Mouse (Mus musculus) left cerebral cortex, postnatal 14 days (tissue): Measurements from ENCODE around the gene BC003965. TPM values are rescaled to one million over a fixed set of nuclear protein-coding genes. Genes with fewer than 3 reads are reported as not detected.

Experiments used
- total RNA-seq, 2 experiments: library from RNA; stranded (reverse); gene quantifications; 2 replicates each; pipeline ENCODE4 v1.2.3; 2021

Gene BC003965
- total RNA-seq, 2 experiments from 2014 or later, result 18.4 to 20.0 TPM

Other genes with a start within 250 kb of the BC003965 start
- 100 to 1,000 TPM; 315 to 321 TPM for gene Mapk8ip3, start 247.6 kb upstream of the BC003965 start, total RNA-seq
- 10 to 100 TPM in 1 of 2 experiments, 1 to 10 TPM in 1; 5.3 to 10.4 TPM for gene Jpt2, start 223.9 kb upstream of the BC003965 start, total RNA-seq
- 10 to 100 TPM; 26.0 to 27.9 TPM for gene Cramp1l, start 168.8 kb upstream of the BC003965 start, total RNA-seq
- gene Ift140, start 168.5 kb upstream of the BC003965 start, total RNA-seq, result 10 to 100 TPM; 19.8 to 22.9 TPM
- 10 to 100 TPM in 1 of 2 experiments, 1 to 10 TPM in 1; 9.5 to 11.9 TPM for gene Tmem204, start 101.0 kb upstream of the BC003965 start, total RNA-seq
- 10 to 100 TPM; 29.8 to 32.3 TPM for gene Telo2, start 68.6 kb upstream of the BC003965 start, total RNA-seq
- gene Ptx4, start 63.8 kb upstream of the BC003965 start, total RNA-seq, result 1 to 10 TPM; 1.9 to 2.3 TPM
- 10 to 100 TPM; 49.7 to 52.2 TPM for gene Clcn7, start 51.2 kb upstream of the BC003965 start, total RNA-seq
- under 1 TPM in 1 of 2 experiments, not detected in 1; 0.24 TPM for gene Ccdc154, start 22.1 kb upstream of the BC003965 start, total RNA-seq
- not detected for gene Gm38655, start 9.1 kb upstream of the BC003965 start, total RNA-seq
- 10 to 100 TPM; 33.4 to 38.6 TPM for gene Unkl, start 3.8 kb downstream of the BC003965 start, total RNA-seq
- 10 to 100 TPM; 72.2 to 73.5 TPM for gene Gnptg, start 55.6 kb downstream of the BC003965 start, total RNA-seq
- 10 to 100 TPM; 25.0 to 27.2 TPM for gene Tsr3, start 55.6 kb downstream of the BC003965 start, total RNA-seq
- 10 to 100 TPM; 15.2 to 23.8 TPM for gene Baiap3, start 71.8 kb downstream of the BC003965 start, total RNA-seq
- gene Ube2i, start 90.1 kb downstream of the BC003965 start, total RNA-seq, result 100 to 1,000 TPM; 211 to 216 TPM
- not detected for gene Prss34, start 113.8 kb downstream of the BC003965 start, total RNA-seq
- not detected for gene Prss28, start 124.1 kb downstream of the BC003965 start, total RNA-seq
- not detected for gene Prss29, start 134.1 kb downstream of the BC003965 start, total RNA-seq
- gene Tpsab1, start 161.0 kb downstream of the BC003965 start, total RNA-seq, result not detected
- under 1 TPM in 1 of 2 experiments, not detected in 1; 0.26 TPM for gene Tpsb2, start 181.8 kb downstream of the BC003965 start, total RNA-seq
- gene Tpsg1, start 184.7 kb downstream of the BC003965 start, total RNA-seq, result not detected
- 10 to 100 TPM; 42.1 to 43.2 TPM for gene Cacna1h, start 249.2 kb downstream of the BC003965 start, total RNA-seq